Mouse (Mus musculus): Measurements from ENCODE around the gene Wasl.

DNA sequence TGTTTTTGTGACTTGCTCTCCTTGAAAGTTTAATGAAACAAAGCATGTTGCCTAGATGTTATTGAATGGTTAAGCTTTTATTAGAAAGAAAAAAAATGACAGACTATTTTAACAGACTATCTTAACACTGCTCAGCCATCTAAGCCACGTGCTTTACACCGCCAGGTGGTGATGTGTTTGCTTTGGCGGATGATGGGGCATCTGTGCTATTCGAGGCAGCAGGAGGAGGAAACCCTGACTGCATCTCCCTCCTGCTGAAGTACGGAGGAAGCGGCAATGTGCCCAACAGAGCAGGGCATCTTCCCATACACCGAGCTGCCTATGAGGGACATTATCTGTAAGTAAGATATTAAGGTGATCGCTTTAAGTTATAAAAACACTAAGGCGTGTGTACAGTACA is 100.7 kb downstream of the Wasl start:
- TF ChIP-seq CTCF (IDR thresholded peaks at IDR 0.05; ENCODE audit: low read depth, low read length) (no peak), POLR2AphosphoS5 (IDR thresholded peaks at IDR 0.05; ENCODE audit: insufficient replicate concordance, low read depth, low read length) (no peak), GATA1 (IDR thresholded peaks at IDR 0.05; ENCODE audit: borderline replicate concordance, low read length) (no peak)
